Comparison of ENCODE assay signal across 9 mouse cellular contexts in genomic region chr14:54870861-54871260, GRCm38 (mm10). TPM values are rescaled to one million over a fixed set of nuclear protein-coding genes. Genes with fewer than 3 reads are reported as not detected.
DNase-seq lines count a peak whose midpoint lies in the region; ATAC-seq lines count a peak whose summit lies in the region.
"Had no signal": no experiment of that assay in that cellular context is flagged by ENCODE, and none has a peak within 500 bp of the region (broad histone marks: within the 10 kb centered on the region; RNA-seq: fewer than 3 reads in every experiment).

Gene Homez, minus strand, starts transcription at chr14:54870961.

- 86% methylated on average over 5 of the region's 5 CpGs for WGBS in embryonic facial prominence, embryonic 12.5 days
- 87% methylated on average over 5 of the region's 5 CpGs for WGBS in hindbrain, embryonic 12.5 days
- 89% methylated on average over 5 of the region's 5 CpGs for WGBS in midbrain, embryonic 13.5 days

- no peak within 1 kb of the TSS for H3K9ac ChIP-seq in embryonic facial prominence, embryonic 12.5 days
- H3K9ac ChIP-seq in hindbrain, embryonic 12.5 days = no peak within 1 kb of the TSS
- H3K9ac ChIP-seq in midbrain, embryonic 13.5 days (replicated peaks) = no peak within 1 kb of the TSS

- ATAC-seq in embryonic facial prominence, embryonic 12.5 days (ENCODE audit: insufficient number of reproducible peaks, insufficient read depth, low FRiP score, low TSS enrichment) = no peak
- no peak for ATAC-seq in hindbrain, embryonic 12.5 days (ENCODE audit: low FRiP score)
- no peak for ATAC-seq in midbrain, embryonic 13.5 days

- H3K27ac ChIP-seq in embryonic facial prominence, embryonic 12.5 days = no peak within 1 kb of the TSS
- no peak within 1 kb of the TSS for H3K27ac ChIP-seq in hindbrain, embryonic 12.5 days
- no peak within 1 kb of the TSS for H3K27ac ChIP-seq in midbrain, embryonic 13.5 days

- intact Hi-C loops in left cerebral cortex, postnatal 4 days (cut with DNase I) = no loop called here

- H3K36me3 ChIP-seq in embryonic facial prominence, embryonic 12.5 days = no peaks in the 10 kb centered on the region
- no peaks in the 10 kb centered on the region for H3K36me3 ChIP-seq in hindbrain, embryonic 12.5 days
- no peaks in the 10 kb centered on the region; the same call in 1 of the 2 replicates for H3K36me3 ChIP-seq in midbrain, embryonic 13.5 days

- peaks cover 5% of the 10 kb centered on the region for H3K4me1 ChIP-seq in embryonic facial prominence, embryonic 12.5 days
- H3K4me1 ChIP-seq in hindbrain, embryonic 12.5 days = peaks cover 6% of the 10 kb centered on the region
- peaks cover 8% of the 10 kb centered on the region for H3K4me1 ChIP-seq in midbrain, embryonic 13.5 days (replicated peaks)

- no peaks in the 10 kb centered on the region for H3K9me3 ChIP-seq in embryonic facial prominence, embryonic 12.5 days
- no peaks in the 10 kb centered on the region for H3K9me3 ChIP-seq in hindbrain, embryonic 12.5 days (replicated peaks)
- no peaks in the 10 kb centered on the region for H3K9me3 ChIP-seq in midbrain, embryonic 13.5 days

- no peaks in the 10 kb centered on the region for H3K27me3 ChIP-seq in embryonic facial prominence, embryonic 12.5 days
- H3K27me3 ChIP-seq in hindbrain, embryonic 12.5 days = 0 out of 2 replicates have a peak, but pooled peaks cover 3% of the 10 kb centered on the region
- no peaks in the 10 kb centered on the region for H3K27me3 ChIP-seq in midbrain, embryonic 13.5 days

- no peak within 1 kb of the TSS for H3K4me3 ChIP-seq in embryonic facial prominence, embryonic 12.5 days
- no peak within 1 kb of the TSS for H3K4me3 ChIP-seq in hindbrain, embryonic 12.5 days
- H3K4me3 ChIP-seq in midbrain, embryonic 13.5 days (replicated peaks) = no peak within 1 kb of the TSS

- no peak within 1 kb of the TSS for H3K4me2 ChIP-seq in embryonic facial prominence, embryonic 12.5 days (replicated peaks)
- no peak within 1 kb of the TSS for H3K4me2 ChIP-seq in hindbrain, embryonic 12.5 days (replicated peaks)
- H3K4me2 ChIP-seq in midbrain, embryonic 13.5 days (replicated peaks) = no peak within 1 kb of the TSS

- no peak for DNase-seq in left cerebral cortex, adult 8-10 months (ENCODE audit: low spot score in 2 of 2)
- DNase-seq in left cerebral cortex, postnatal 4 days = no peak
- DNase-seq in ovary, postnatal 10 days (ENCODE audit: low spot score) = no peak
- DNase-seq in lung, postnatal 4 days = no peak
- DNase-seq: cerebellum, adult 11 months; lung, adult 2 months had no signal

RNA-seq across cellular contexts. Expression of gene Homez, which starts in this region (rescaled TPM):
- total RNA-seq in left cerebral cortex, adult 8-10 months (2022) = 10 to 100 TPM; 22.5 to 34.9 (median 24.2) TPM
- total RNA-seq in left cerebral cortex, postnatal 4 days (2021) = 10 to 100 TPM in 1 of 2 experiments, 1 to 10 TPM in 1; 7.9 to 17.0 TPM
- polyA plus RNA-seq in embryonic facial prominence, embryonic 12.5 days (2016; fragmentation: Nextera tagmentation; extraction: Ambion mirVana) = 12.6 and 14.2 TPM in 2 replicates
- 11.0 and 14.0 TPM in 2 replicates for polyA plus RNA-seq in hindbrain, embryonic 12.5 days (2016; fragmentation: Nextera tagmentation; extraction: Ambion mirVana)
- 11.7 and 13.5 TPM in 2 replicates for polyA plus RNA-seq in midbrain, embryonic 13.5 days (2015; fragmentation: Nextera tagmentation; extraction: Ambion mirVana)
